Mouse (Mus musculus): ENCODE measurements at regions not wholly inside any gene's neighbourhood (a gene's known extent, or its start where the extent isn't known, plus 50 kb on each side); places are given as distances from the start of the nearest gene placed in this dataset.

DNA sequence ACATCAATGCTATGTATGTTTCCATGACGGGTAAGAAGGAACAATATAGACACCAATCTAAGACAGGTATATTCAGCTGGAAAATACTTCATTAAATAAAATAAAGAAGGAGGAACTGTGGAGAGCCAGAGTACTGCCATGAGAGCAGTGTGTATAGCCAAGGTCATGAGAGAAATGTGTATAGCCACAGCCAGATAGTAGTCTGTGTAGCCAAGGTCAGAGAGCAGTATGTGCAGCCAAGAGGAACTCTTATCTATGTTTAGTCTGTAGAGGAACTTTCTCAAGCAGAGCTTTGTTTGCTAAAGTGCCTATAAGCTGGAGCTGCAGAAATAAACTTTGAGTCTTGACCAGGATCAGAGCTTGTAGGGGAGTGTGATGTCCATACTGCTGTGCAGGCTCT is 75.4 kb downstream of the Rgs18 start:
- no peak for DNase-seq (ENCODE audit: low read depth, low spot score)

DNA sequence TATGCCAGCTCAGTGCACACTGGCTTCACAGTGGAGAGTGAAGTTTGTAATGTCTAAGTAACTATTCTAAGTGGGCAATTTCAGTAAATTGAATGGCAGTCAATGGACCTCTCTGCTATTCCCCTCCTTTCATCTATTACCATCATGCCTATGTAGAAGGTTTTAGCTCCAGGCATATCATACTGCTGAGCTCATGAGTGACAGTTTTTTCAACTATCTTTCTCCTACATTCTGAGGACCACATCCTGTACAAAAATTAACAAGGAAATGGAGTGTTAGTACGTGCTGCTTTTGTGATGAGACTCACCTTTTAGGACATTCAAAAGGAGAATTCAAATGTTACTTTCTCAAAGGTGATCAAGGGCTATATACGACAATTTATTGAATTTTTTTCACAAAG is 80.0 kb downstream of the Rgs18 start:
- DNase-seq (ENCODE audit: low read depth, low spot score): no peak

DNA sequence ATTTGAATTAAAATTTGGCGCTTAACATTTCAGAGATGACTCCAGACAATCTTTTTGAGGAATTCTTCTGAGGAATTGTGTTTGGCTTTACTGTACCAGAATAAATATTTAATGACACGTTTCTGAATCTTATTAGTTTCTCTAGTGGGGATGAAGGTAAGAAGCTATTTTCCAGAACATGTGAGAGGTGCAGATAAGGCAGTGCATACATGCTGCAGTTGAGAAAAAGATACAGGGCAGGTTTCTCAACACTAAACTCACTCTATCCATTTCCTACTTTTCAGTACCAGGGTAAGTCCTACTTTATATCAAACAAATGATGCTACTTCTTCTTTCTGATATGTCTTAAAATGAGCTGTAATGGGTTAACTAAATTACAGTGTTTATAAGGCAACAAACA is 84.9 kb downstream of the Rgs18 start:
- DNase-seq (ENCODE audit: low read depth, low spot score): no peak

DNA sequence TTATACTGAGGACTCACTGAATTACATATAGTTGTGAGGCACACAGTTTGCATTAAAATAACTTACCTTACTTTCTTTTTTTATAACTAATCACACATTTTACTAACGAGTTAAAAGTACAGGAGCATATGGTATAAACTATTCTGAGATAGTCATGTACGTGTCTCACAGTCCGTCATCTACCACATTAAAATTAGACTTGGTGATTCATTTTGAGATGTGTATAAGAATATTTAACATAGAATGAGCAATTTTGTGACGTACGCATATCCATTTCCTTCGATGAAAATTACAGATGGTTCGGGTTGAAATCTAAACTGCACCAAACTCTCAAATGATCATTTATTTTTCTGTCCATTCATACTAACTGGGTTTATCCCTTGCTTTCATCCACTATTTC is 93.1 kb downstream of the Rgs18 start:
- peak; percentile 72 for DNase-seq (ENCODE audit: low read depth, low spot score)

DNA sequence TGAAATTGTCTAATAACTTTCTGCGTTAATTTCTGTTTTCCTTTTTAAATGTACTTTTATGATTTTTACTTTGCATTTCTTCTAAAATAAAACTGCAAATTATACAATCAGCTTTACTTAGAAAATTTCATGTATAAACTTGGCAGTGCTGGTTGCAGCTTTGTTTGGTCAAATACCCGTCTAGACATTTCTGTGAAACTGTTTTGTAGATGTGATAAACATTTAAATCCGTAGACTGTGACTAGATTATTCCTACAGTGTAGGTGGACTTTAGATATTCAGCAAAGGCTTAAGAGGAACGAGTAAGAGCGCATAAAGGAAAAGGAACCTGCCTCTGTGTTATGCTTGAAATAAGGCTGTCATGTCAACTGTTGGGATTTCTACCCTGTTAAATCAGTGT is 100.0 kb upstream of the Rgs21 start:
- peak; percentile 40 for DNase-seq (ENCODE audit: low read depth, low spot score)

DNA sequence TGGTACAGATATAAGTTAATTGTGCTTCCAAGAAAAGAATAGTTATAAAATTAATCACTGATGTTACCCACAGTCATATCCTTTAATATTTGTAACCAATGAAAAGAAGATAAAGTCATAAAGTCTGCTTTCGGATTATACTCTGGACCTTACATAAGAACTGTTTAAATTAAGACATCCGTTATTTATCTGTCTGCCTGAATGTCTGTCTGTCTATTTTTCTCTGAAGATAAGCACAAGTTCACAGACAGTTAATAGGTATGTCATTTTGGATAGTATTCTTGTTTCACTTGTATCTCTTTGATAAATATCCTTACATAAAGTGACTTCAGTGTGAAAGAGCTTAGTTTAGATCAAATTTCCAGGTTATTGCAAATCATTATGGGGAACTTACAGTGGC is 88.8 kb upstream of the Rgs21 start:
- no peak for DNase-seq (ENCODE audit: low read depth, low spot score)

DNA sequence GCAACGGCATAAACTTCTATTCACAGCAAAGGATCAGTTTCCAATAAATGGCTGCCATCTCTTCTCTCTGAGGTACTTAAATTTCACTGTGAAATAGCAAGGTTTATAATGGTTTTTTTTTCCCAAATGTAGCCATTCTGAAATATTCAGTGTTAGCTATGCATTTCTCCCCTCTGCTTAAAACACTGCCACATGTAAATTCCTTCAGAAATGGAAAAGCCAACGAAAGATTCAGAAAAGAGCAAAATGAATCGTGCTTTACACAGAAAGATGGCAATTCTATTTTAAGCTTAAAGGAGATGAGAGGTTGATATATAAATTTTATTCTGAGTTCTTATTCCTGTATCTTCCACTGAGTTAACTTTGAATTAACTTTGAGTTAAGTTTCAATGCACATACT is 59.0 kb upstream of the Rgs21 start:
- DNase-seq (ENCODE audit: low read depth, low spot score): peak; percentile 49
